Mouse (Mus musculus) forebrain, postnatal 0 days (tissue): Measurements from ENCODE around the gene Itih2. TPM values are rescaled to one million over a fixed set of nuclear protein-coding genes. Genes with fewer than 3 reads are reported as not detected.

Source experiments
- ATAC-seq: fragments of 200-750 bp; cut with Nextera tagmentation; 2 replicates; pipeline ENCODE4 v1.8.0; 2017; ENCODE audit warnings: mild to moderate bottlenecking, moderate library complexity
- DNase-seq: peaks from one replicate; pipeline ENCODE4 v3.0.0-alpha.2; 2015
- H3K27ac ChIP-seq: fragments of 300-500 bp; sonication (generic); 2 replicates; pipeline ENCODE4 v1.5.1; 2014; ENCODE audit warnings: low read depth, mild to moderate bottlenecking, antibody characterized with exemption, low read length, moderate library complexity, mixed read lengths
- H3K27me3 ChIP-seq: fragments of 300-500 bp; sonication (generic); 2 replicates; pipeline ENCODE4 v1.6.1; 2014; ENCODE audit warnings: mild to moderate bottlenecking, low read length, mixed read lengths; ENCODE audit not compliant: insufficient read depth
- H3K36me3 ChIP-seq: fragments of 300-500 bp; sonication (generic); 2 replicates; pipeline ENCODE4 v1.6.1; 2014; ENCODE audit warnings: mild to moderate bottlenecking, moderate library complexity; ENCODE audit not compliant: insufficient read depth
- H3K4me1 ChIP-seq: fragments of 300-500 bp; sonication (generic); 2 replicates; pipeline ENCODE4 v1.6.1; 2014; ENCODE audit warnings: antibody characterized with exemption; ENCODE audit not compliant: insufficient read depth
- H3K4me2 ChIP-seq: fragments of 300-500 bp; sonication (generic); 2 replicates; pipeline ENCODE4 v1.6.1; 2014; ENCODE audit warnings: low read depth, mild to moderate bottlenecking, moderate library complexity
- H3K4me3 ChIP-seq: fragments of 300-500 bp; sonication (generic); 2 replicates; pipeline ENCODE4 v1.5.1; 2014; ENCODE audit warnings: low read depth, low read length, mixed read lengths
- H3K9ac ChIP-seq: fragments of 300-500 bp; sonication (generic); 2 replicates; pipeline ENCODE4 v1.6.1; 2014; ENCODE audit warnings: mild to moderate bottlenecking
- H3K9me3 ChIP-seq: fragments of 300-500 bp; sonication (generic); 2 replicates; pipeline ENCODE4 v1.6.1; 2016; ENCODE audit warnings: low read length
- CTCF ChIP-seq: sonication (generic); IDR thresholded peaks from 2 replicates; pipeline ENCODE4 v1.5.1; 2016; ENCODE audit warnings: antibody characterized with exemption, control low read depth, low read depth
- WGBS: fragments of 180-500 bp; shearing (Covaris S2); extraction: QIAGEN DNeasy Blood & Tissue Kit; methylation state at CpG from one replicate; pipeline ENCODE4 v1.1.7; 2014; 5-methylcytosine and 5-hydroxymethylcytosine counted together
- polyA plus RNA-seq: library from polyadenylated mRNA; unstranded; fragments of >200 nt; fragmentation: Nextera tagmentation; extraction: Ambion mirVana; gene quantifications from 2 replicates; pipeline ENCODE4 v1.2.1, GENCODE M21; 2015
- total RNA-seq: library from RNA; depleted of rRNA; stranded (reverse); fragments of >200 nt; gene quantifications from 2 replicates; pipeline ENCODE4 v1.2.3, GENCODE M21; 2014

The Itih2 gene
- total and polyA plus RNA-seq, 2 experiments from 2014 or later = 3.5 to 9.1 TPM

GRCm38 (mm10) chr2:10121826-10122225, 9.4 kb downstream of the Itih2 start:
- H3K4me2 ChIP-seq = no peak overlapping the region
- no peaks in the 10 kb centered on the region for H3K27me3 ChIP-seq
- WGBS = 69% methylated on average over 3 of the region's 3 CpGs
- ATAC-seq (no peak), DNase-seq (no peak)
- no peaks in the 10 kb centered on the region for H3K4me1 ChIP-seq
- H3K27ac ChIP-seq = no peak overlapping the region
- no peak for TF ChIP-seq CTCF
- no peak overlapping the region for H3K4me3 ChIP-seq
- H3K9ac ChIP-seq = no peak overlapping the region
- no peaks in the 10 kb centered on the region for H3K36me3 ChIP-seq
- H3K9me3 ChIP-seq = no peaks in the 10 kb centered on the region

GRCm38 (mm10) chr2:10119276-10119675, 11.9 kb downstream of the Itih2 start:
- Histone ChIP-seq H3K4me2 (no peak overlapping the region), H3K27me3 (no peaks in the 10 kb centered on the region), H3K27ac (no peak overlapping the region), H3K4me1 (no peaks in the 10 kb centered on the region), H3K4me3 (no peak overlapping the region), H3K9ac (no peak overlapping the region), H3K9me3 (no peaks in the 10 kb centered on the region), H3K36me3 (no peaks in the 10 kb centered on the region)
- DNase-seq (no peak), ATAC-seq (no peak)
- TF ChIP-seq CTCF = no peak
- 83% methylated on average over 8 of the region's 8 CpGs for WGBS

- H3K4me2 ChIP-seq = no peak overlapping the region
- no peaks in the 10 kb centered on the region for H3K9me3 ChIP-seq
- H3K9ac ChIP-seq = no peak overlapping the region
- no peak overlapping the region for H3K27ac ChIP-seq
- ATAC-seq (no peak), DNase-seq (no peak)
- no peaks in the 10 kb centered on the region for H3K4me1 ChIP-seq
- TF ChIP-seq CTCF = no peak
- WGBS = 77% methylated on average over 1 of the region's 1 CpGs
- no peaks in the 10 kb centered on the region for H3K36me3 ChIP-seq
- no peaks in the 10 kb centered on the region for H3K27me3 ChIP-seq
- no peak overlapping the region for H3K4me3 ChIP-seq
Observed at GRCm38 (mm10) chr2:10118751-10119150, 12.4 kb downstream of the Itih2 start.

GRCm38 (mm10) chr2:10108535-10109189, 22.5 kb downstream of the Itih2 start:
- no peak overlapping the region for H3K4me3 ChIP-seq
- H3K36me3 ChIP-seq = no peaks in the 10 kb centered on the region
- ATAC-seq = no peak
- H3K4me1 ChIP-seq = no peaks in the 10 kb centered on the region
- no peaks in the 10 kb centered on the region for H3K27me3 ChIP-seq
- 76% methylated on average over 6 of the region's 6 CpGs for WGBS
- H3K27ac ChIP-seq = no peak overlapping the region
- no peak overlapping the region for H3K4me2 ChIP-seq
- DNase-seq = no peak
- TF ChIP-seq CTCF = no peak
- no peak overlapping the region for H3K9ac ChIP-seq
- no peaks in the 10 kb centered on the region for H3K9me3 ChIP-seq

DNA sequence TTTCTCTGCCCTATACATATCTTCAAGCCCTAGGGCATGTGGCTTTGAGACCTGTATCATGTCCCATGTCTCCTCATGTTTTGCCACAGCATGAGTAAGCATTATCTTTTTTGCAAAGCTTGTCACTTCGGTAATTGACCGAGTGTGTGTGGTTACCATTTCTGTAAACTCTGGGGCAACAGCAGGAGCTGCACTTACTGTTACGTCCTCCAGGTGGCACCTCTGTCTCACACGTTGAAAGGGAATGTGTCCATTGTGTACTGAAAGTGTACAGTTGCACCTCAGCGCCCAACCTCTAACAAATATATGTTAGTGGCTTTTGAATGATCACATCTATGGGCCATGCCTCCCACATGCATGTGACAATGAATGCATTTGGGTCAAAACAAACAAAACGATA, 30.0 kb downstream of the Itih2 start:
- peak; percentile 91 for TF ChIP-seq CTCF
- Histone ChIP-seq H3K27ac (no peak overlapping the region), H3K27me3 (no peaks in the 10 kb centered on the region), H3K4me3 (no peak overlapping the region), H3K36me3 (no peaks in the 10 kb centered on the region), H3K4me1 (no peaks in the 10 kb centered on the region), H3K4me2 (no peak overlapping the region), H3K9ac (no peak overlapping the region), H3K9me3 (no peaks in the 10 kb centered on the region)
- peak; percentile 68 for DNase-seq
- 38% methylated on average over 6 of the region's 6 CpGs for WGBS
- no peak for ATAC-seq

- DNase-seq (no peak), ATAC-seq (no peak)
- no peak overlapping the region for H3K9ac ChIP-seq
- H3K27me3 ChIP-seq = no peaks in the 10 kb centered on the region
- H3K4me2 ChIP-seq = no peak overlapping the region
- no peak overlapping the region for H3K27ac ChIP-seq
- 76% methylated on average over 2 of the region's 2 CpGs for WGBS
- no peaks in the 10 kb centered on the region for H3K36me3 ChIP-seq
- no peaks in the 10 kb centered on the region for H3K9me3 ChIP-seq
- H3K4me1 ChIP-seq = no peaks in the 10 kb centered on the region
- no peak overlapping the region for H3K4me3 ChIP-seq
- no peak for TF ChIP-seq CTCF
Observed at GRCm38 (mm10) chr2:10100471-10100870, 30.7 kb downstream of the Itih2 start.

- TF ChIP-seq CTCF = peak; percentile 83
- no peaks in the 10 kb centered on the region for H3K27me3 ChIP-seq
- H3K27ac ChIP-seq = no peak overlapping the region
- no peaks in the 10 kb centered on the region for H3K9me3 ChIP-seq
- H3K4me1 ChIP-seq = no peaks in the 10 kb centered on the region
- whole genome bisulfite sequencing = 34% methylated on average over 9 of the region's 9 CpGs
- H3K36me3 ChIP-seq = no peaks in the 10 kb centered on the region
- DNase-seq (peak; percentile 81), ATAC-seq (peak; percentile 66)
- no peak overlapping the region for H3K4me3 ChIP-seq
- no peak overlapping the region for H3K4me2 ChIP-seq
- H3K9ac ChIP-seq = no peak overlapping the region
Observed at GRCm38 (mm10) chr2:10098598-10099215, 32.5 kb downstream of the Itih2 start.
